Mouse (Mus musculus): ENCODE data around the gene Agmat. TPM values are rescaled to one million over a fixed set of nuclear protein-coding genes. Genes with fewer than 3 reads are reported as not detected.
A peak's percentile ranks its signal among the peaks of the same experiment; 100 is the strongest.

Gene Agmat
- total RNA-seq, 1 experiment from 2014 or later: 45.1 TPM

GRCm38 (mm10) chr4:141779828-141780227 is 33.4 kb downstream of the Agmat start:
- DNase-seq: no peak

DNA sequence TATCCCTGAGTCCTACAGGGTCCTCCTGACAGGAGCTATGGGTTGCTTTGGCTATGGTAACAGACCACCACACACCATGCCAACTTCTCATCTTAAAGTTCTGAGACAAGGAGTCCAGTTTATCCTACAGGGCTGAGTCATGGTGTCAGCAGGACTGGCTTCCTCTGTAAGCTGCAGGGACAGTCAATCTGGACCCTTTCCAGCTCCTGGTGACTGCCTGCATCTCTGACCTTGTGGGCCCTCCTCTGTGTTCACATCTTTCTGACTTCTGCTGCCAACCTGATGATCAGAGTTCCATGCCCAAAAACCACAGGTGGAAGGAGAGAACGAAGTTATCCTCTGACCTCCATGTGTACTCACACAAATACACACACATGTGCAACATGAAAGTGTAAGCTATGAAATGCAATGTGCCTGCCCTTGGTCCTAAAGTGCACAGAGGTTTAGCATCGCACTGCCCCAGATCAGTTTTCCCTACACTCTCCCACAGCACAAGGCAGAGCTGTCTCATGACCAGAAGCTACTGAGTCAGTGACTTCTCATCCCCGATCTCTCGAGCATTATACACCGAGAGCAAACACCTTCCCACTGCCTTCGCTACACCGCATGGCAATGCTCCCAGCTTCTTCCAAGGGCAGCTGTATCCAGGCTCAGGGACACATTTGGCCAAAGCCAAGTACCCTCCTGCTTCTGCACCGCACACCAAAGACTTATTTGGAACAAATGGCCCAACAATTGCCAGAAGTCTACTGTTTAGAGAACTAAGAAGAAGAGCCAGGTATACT is 34.9 kb downstream of the Agmat start:
- DNase-seq: peak; percentile 59

DNA sequence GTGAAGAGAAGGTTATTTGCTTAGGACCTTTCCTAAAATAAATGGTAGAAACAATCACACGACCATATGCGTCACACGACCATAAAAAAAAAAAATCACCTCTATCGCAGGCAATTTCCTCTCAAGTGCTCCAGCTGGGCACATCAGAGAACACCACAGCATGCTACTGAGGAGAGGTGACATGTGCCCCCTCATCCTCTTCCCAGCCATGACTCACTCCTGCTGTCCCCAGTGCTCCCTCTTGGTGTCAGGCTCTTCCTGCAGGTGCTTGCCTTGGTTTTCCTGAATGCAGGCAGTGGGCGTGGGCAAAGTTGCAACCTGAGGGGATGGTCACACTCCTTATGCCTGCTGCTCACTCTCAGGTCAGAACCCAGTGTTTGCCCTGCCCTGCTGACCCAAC is 38.4 kb downstream of the Agmat start:
- DNase-seq: no peak

- no peak for DNase-seq
Observed at GRCm38 (mm10) chr4:141786141-141786540, 39.7 kb downstream of the Agmat start.

- no peak for DNase-seq
Observed at GRCm38 (mm10) chr4:141787046-141787445, 40.6 kb downstream of the Agmat start.

- DNase-seq: no peak
Observed at GRCm38 (mm10) chr4:141787462-141787861, 41.0 kb downstream of the Agmat start.

DNA sequence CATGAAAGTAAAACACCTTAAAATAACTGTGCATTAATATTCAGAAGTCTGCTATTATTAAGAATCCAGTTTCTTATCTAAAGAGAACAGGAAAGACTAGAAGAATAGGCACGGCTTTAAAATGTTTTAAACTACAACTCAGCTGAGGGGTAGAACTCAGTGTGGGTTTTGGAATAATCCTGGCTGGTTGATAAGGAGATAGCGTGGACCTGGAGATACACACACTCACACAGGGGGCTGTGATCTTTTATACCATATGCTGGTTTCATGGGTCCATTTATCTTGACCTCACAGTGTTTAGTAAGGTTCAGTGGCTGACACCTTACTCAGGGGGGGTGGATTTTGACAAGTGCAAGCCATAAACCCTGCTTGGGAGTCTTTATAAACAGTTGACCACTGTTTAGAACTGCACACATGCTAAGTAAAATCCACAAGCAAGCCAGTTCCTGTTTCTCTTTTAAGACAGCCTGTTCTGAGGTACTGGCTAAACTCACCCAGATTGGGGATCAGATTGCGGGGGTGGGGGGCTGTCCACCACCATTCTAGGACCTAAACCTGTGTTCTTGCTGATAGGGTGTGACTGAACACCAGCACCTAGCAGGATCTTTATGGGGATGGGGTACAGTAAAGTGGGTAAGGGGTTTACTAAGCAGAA is 43.2 kb downstream of the Agmat start:
- DNase-seq: no peak

GRCm38 (mm10) chr4:141790524-141790990 is 44.1 kb downstream of the Agmat start, which contains the start of gene Dnajc16:
Gene Dnajc16, minus strand, starts transcription at chr4:141790931.
- DNase-seq: peak; percentile 94

DNA sequence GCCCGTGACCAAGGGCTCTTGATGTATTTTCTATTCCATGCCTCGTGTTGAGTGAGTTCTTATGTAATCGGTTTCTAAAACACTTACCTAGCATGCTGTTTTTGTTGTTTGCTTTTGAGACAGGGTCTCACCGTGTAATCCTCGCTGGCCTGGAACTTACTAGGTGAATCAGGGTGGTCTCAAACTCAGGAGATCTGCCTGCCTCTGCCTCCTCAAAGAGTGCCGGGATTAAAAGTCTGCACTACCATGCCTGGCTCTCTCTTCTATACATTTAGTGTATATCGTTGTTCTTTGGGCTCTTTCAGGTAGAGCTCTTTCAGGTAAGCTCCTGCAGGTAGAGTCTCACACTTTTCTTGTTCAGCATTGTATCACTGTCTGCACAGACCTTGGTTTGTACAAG is 45.0 kb downstream of the Agmat start:
- no peak for DNase-seq

DNA sequence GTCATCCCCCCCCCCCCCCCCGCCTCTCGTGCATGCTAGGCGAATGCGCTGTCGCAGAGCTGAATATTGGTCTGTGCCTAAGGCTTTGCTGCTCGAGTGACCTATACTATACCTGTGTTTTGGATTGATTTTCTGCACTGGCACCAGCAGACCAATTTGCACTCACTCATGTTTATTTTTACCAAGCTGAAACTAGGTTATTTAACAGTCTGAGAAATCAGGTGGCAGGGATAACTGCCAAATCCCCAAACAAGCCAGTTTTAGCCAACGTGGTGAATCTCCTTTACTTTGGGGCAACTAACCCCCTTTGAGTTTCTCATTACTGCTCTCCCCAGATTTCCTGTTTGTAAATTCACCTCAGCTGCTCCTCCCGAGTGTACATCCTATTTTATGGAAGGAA is 45.5 kb downstream of the Agmat start:
- no peak for DNase-seq

DNA sequence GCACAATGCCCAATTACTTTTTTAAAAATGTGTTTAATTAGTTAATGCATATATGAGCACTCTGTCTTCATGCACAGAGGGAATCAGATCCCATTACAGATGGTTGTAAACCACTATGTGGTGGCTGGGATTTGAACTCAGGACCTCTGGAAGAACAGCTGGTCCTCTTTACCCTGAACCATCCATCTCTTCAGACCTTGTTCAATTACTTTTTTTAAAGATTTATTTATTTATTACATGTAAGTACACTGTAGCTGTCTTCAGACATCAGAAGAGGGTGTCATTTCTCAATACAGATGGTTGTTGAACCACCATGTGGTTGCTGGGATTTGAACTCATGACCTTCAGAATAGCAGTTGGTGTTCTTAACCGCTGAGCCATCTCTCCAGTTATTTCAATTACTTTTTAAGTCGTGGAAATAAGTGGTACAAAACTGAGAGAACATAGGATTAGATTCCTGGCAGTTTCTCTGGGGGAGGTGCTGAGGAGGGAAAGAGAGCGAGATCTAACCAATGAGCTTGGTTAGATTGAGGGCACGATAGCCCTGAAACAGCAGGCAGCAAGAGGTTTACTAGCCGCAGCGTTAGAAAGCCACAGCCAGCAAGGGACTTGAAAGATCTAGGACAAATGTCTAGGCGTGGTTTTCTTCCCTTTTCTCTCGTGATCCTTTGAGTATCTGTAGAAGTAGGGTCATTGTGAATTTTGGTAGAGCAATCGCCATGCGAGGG is 46.2 kb downstream of the Agmat start:
- DNase-seq: no peak

GRCm38 (mm10) chr4:141793282-141794151 is 47.0 kb downstream of the Agmat start, which contains the start of gene Casp9:
Gene Casp9, plus strand, starts transcription at chr4:141793612.
- DNase-seq: peak; percentile 98

GRCm38 (mm10) chr4:141794152-141794535 is 47.7 kb downstream of the Agmat start:
- no peak for DNase-seq

DNA sequence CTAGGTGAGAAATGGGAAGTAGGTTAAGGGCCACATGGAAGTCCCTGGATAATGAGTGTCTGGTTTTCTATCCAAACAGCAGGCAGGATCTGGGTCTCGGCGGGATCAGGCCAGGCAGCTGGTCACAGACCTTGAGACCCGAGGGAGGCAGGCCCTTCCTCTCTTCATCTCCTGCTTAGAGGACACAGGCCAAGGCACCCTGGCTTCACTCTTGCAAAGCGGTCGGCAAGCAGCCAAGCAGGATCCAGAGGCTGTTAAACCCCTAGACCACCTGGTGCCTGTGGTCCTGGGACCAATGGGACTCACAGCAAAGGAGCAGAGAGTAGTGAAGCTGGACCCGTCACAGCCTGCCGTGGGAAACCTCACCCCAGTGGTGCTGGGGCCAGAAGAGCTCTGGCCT is 49.9 kb downstream of the Agmat start:
- peak; percentile 16 for DNase-seq

- no peak for DNase-seq
Observed at GRCm38 (mm10) chr4:141796954-141797353, 50.5 kb downstream of the Agmat start.

DNA sequence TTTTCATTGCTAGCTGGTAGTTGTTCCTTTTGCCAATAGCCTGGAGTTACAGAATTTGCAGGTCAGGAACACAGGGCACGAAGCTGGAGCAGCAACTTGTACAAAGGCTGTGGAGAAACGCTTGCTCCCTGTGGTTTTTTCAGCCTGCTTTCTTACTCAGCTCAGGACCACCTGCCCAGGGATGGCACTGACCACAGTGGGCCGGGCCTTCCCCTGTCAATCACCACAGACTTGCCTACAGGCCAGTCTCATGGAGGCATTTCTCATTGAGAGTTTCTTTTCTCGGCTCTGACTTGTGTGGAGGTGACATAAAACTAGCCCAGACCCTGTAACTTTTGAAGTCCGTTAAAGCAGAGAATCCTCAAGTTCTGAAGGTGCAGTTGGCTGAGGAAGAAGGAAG is 51.1 kb downstream of the Agmat start:
- DNase-seq: no peak

- no peak for DNase-seq
Observed at GRCm38 (mm10) chr4:141804105-141804504, 57.6 kb downstream of the Agmat start.

DNA sequence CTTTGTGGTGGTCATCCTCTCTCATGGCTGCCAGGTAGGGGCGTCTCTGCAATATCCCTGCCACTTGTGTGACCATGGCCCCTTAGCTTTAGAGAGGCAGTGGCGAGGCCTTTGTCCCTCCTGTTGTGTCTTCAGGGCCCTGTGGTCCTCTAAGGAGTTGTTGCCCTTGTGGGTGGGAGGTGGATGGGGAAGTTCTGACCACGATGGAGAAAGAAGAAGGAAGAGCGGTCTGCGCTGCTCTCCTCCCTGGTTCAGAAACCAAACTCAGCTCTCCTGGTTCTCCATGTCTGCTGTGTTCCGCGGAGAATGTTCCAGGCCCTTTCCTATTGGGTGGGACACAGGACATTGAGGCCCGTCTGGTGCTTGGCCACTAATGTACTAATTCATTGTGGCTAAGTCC is 59.4 kb downstream of the Agmat start:
- DNase-seq: no peak
